Mouse (Mus musculus) thymus, postnatal 25 days (tissue): ENCODE results near the gene Adap1.

Experiments
- DNase-seq: peaks from one replicate; pipeline ENCODE4 v3.0.0; 2022

Gene Adap1

GRCm38 (mm10) chr5:139320424-139320823 is 5.0 kb downstream of the Adap1 start:
- DNase-seq = no peak

GRCm38 (mm10) chr5:139317751-139318504 is 7.5 kb downstream of the Adap1 start:
- DNase-seq = no peak

GRCm38 (mm10) chr5:139316982-139317675 is 8.3 kb downstream of the Adap1 start:
- no peak for DNase-seq

DNA sequence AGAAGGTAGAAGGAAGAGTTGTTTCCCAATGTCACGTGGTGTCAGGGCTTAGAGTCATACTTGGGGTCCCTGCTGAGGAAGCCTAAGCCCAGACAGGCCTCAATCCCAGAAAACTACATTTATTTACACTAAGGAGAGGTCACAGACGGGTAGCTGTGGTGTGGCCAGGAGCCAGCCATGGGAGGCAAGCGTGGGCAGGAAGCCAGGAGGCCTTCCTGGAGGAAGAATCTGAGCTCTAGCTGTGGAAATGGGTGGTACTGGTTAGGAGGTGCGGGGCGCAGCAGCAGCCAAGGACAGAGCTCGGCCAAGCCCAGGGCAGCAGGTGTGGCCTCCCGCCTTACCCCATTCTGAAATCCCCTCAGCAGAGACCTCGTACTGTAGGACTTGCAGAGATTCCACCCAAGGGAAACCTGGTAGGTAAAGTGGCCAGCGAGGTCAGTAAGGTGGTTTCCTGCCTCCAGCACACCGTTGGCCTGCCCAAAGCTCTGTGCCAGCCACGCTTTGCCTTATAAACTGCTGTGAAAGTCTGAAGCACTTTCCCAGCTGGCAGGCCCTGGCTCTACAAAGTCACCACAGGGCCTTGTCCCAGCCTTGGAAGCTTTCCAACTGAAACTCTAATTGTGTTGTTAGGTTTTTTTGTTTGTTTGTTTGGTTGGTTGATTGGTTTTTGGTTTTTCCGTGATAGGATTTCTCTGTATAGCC is 10.3 kb downstream of the Adap1 start:
- DNase-seq = no peak

GRCm38 (mm10) chr5:139313536-139313935 is 11.9 kb downstream of the Adap1 start:
- no peak for DNase-seq

DNA sequence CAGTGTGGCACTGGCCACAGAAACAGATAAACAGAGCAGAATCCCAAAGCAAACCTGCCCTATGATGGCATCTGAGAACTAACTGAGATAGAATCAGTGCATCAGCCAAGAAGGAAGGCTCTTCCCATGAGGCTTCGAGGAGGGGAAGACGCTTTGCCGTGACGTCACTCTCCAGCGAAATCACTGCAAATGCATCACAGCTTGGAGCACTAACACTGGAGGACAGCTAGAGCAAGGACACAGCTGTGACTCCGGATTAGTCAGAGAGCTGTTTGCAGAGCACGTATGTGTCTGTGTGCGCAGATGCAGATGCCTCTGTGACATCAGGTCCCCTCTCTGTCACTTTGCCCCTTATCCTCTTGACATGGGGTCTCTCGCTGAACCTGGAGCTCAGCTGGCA is 13.6 kb downstream of the Adap1 start:
- no peak for DNase-seq

GRCm38 (mm10) chr5:139310477-139310876 is 14.9 kb downstream of the Adap1 start:
- DNase-seq = no peak

DNA sequence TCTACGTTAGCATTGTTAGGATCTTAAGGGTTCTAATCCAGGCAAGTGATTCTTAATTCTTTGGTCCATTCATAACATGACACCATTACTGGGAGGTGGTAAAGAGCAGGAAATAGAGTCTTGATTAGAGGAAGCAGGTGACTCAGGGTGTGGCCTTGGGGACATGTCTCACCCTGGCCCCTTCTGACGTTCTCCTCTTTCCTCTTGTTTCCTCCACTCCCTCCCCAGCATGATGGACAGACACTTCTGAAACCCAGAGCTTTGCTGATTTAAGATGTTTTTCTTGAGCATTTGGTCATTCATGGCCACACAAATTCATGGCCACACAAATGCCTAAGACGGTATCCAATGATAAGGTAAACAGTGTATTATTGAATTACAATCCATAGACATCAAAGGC is 15.5 kb downstream of the Adap1 start:
- no peak for DNase-seq

- DNase-seq = no peak
Observed at GRCm38 (mm10) chr5:139303646-139304061, 21.8 kb downstream of the Adap1 start.

GRCm38 (mm10) chr5:139302101-139302500 is 23.3 kb downstream of the Adap1 start:
- DNase-seq = no peak

- DNase-seq = no peak
Observed at GRCm38 (mm10) chr5:139297745-139298144, 27.7 kb downstream of the Adap1 start.

DNA sequence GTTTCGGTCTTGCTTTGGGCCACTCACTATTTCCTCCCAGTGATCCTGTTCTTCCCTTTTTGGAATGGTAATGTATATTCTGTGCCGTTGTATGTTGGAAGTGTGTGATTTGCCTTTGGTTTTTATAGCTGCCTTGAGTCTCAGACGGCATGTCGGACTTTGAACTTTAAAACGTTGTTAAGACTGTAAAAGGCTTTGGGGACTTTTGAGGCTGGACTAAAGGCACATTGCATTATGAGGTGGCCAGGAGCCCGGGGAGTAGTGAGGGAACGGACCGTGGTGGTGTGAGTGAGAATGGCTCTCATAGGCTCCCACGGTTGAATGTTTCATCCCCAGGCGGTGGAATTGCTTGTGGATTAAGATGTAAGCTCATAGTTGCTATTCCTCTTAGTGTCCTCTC is 28.3 kb downstream of the Adap1 start:
- DNase-seq = no peak

- no peak for DNase-seq
Observed at GRCm38 (mm10) chr5:139294089-139294488, 31.3 kb downstream of the Adap1 start.

- DNase-seq = no peak
Observed at GRCm38 (mm10) chr5:139291811-139292560, 33.4 kb downstream of the Adap1 start.

DNA sequence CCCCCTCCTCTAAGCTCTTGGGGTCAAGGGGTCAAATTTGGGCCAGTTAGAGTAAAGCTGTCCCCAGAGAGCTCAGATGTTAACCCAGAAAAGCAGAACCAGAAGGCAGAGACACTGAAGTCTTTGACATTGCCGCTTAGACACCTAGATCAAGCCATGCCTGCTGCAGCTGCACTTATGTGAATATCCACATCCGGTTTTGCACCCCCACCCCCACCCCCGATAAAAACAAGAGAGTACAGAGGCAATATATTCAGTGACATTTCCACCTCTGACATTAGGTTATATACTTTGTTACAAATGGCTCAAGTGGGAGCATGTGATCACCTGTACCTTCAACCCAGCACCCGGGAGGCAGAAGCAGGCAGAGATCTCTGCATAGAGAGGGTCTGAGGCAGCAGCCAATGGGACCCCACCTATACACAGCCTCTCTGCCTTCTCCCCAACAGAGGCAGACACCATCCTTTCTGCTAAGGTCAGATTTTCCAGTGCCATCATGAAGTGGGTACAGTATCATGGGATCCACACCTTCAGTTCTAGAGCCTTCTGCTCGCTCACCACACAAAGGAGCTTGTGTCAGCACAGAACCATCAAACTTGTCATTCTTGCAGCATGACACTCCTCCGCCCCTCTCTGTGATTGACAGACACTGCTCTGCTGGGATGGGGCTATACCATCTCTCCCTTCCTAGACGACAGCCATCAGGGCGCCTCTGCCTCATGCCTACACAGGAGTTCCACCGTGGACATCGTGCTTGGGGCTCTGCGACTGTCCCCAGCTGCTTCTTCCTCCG is 34.8 kb downstream of the Adap1 start:
- no peak for DNase-seq

DNA sequence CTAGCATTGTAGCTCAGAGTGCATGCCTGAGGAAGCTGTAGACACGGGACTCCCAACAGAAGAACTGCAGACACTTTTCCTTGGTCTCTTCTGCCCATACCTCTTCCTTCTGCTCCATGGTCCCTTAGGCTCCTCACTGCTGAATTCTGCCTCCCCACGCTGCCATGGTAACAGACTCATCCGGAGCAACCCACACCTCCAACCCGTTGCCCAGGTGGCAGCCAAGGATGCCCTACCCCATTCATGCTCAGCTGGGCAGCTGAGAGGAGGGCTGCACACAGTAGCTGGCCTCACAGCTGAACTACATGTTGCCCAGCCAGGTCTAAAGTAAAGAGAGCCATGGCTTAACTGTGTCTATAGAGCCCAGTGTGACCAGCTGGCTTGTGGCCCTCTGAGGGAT is 36.8 kb downstream of the Adap1 start:
- no peak for DNase-seq

DNA sequence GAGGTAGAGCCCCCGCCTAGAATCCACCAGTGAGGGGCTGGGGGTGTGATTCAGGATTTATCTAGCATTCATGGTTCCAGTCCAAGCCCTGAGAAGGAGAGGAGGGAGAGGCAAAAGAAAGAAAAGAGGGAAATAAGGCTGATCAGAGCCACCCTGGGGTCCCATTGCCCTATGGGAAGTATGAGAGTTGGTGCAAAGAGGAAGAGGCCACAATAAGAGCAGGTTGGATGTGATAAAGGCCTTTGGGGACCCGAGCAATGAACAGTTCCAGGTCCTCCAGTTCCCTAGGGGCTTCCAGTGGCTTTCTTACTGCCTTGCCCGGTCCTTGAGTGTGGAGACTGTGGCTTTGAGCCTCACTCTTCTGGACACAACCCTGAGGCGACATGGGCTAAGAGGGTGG is 37.6 kb downstream of the Adap1 start:
- DNase-seq = no peak

- no peak for DNase-seq
Observed at GRCm38 (mm10) chr5:139287099-139287498, 38.3 kb downstream of the Adap1 start.

- no peak for DNase-seq
Observed at GRCm38 (mm10) chr5:139286142-139286941, 39.1 kb downstream of the Adap1 start.

GRCm38 (mm10) chr5:139285383-139286067 is 39.9 kb downstream of the Adap1 start:
- no peak for DNase-seq
